Mouse (Mus musculus) lung, adult 2 months (tissue): ENCODE measurements around the gene Sgsm3.

ENCODE experiments used
- CTCF ChIP-seq: fragments of 200-500 bp; IDR thresholded peaks from 2 replicates; pipeline ENCODE4 v1.5.1; 2011; ENCODE audit warnings: mild to moderate bottlenecking, low read length, control low read depth; ENCODE audit not compliant: insufficient read depth
- POLR2A ChIP-seq: fragments of 200-500 bp; IDR thresholded peaks from 2 replicates; pipeline ENCODE4 v1.6.1; 2011; ENCODE audit warnings: low read depth, mild to moderate bottlenecking, control low read depth, low read length, borderline replicate concordance; ENCODE audit errors: extremely low read depth

- TF ChIP-seq CTCF = no peak
- TF ChIP-seq POLR2A = no peak
Observed at GRCm38 (mm10) chr15:81057736-81058135, 80.2 kb downstream of the Sgsm3 start.
